Mouse (Mus musculus) neural tube, embryonic 10.5 days (tissue): ENCODE data around the gene Dcdc2a.
A peak's percentile ranks its signal among the peaks of the same experiment; 100 is the strongest.

Source experiments
- DNase-seq: peaks from one replicate; pipeline ENCODE4 v3.0.0-alpha.2; 2017; ENCODE audit warnings: low spot score; ENCODE audit errors: extremely low spot score

Dcdc2a gene

GRCm38 (mm10) chr13:25168891-25169290, 113.1 kb downstream of the Dcdc2a start:
- no peak for DNase-seq

- DNase-seq = no peak
Measured at GRCm38 (mm10) chr13:25177835-25178234, 122.0 kb downstream of the Dcdc2a start.

GRCm38 (mm10) chr13:25178236-25179001, 122.6 kb downstream of the Dcdc2a start:
- no peak for DNase-seq

- DNase-seq = peak; percentile 34
Measured at GRCm38 (mm10) chr13:25186436-25187325, 130.9 kb downstream of the Dcdc2a start.

GRCm38 (mm10) chr13:25187326-25187710, 131.5 kb downstream of the Dcdc2a start:
- peak; percentile 48 for DNase-seq

GRCm38 (mm10) chr13:25189419-25190144, 133.8 kb downstream of the Dcdc2a start:
- no peak for DNase-seq

- no peak for DNase-seq
Measured at GRCm38 (mm10) chr13:25190218-25190617, 134.4 kb downstream of the Dcdc2a start.

GRCm38 (mm10) chr13:25195706-25196105, 139.9 kb downstream of the Dcdc2a start:
- no peak for DNase-seq

- no peak for DNase-seq
Measured at GRCm38 (mm10) chr13:25199916-25200315, 144.1 kb downstream of the Dcdc2a start.

- no peak for DNase-seq
Measured at GRCm38 (mm10) chr13:25206950-25207349, 151.1 kb downstream of the Dcdc2a start.

GRCm38 (mm10) chr13:25218394-25218793, 162.6 kb downstream of the Dcdc2a start:
- no peak for DNase-seq

GRCm38 (mm10) chr13:25220186-25220787, 164.5 kb downstream of the Dcdc2a start:
- DNase-seq = no peak

GRCm38 (mm10) chr13:25251893-25252292, 196.1 kb downstream of the Dcdc2a start:
- no peak for DNase-seq

- no peak for DNase-seq
Measured at GRCm38 (mm10) chr13:25254478-25255263, 198.9 kb downstream of the Dcdc2a start.

- DNase-seq = no peak
Measured at GRCm38 (mm10) chr13:25257608-25258007, 201.8 kb downstream of the Dcdc2a start.
